Mouse (Mus musculus) G1E (cell line): Measurements from ENCODE around the gene Klhl6.

Experiments
- CTCF ChIP-seq: IDR thresholded peaks from 2 replicates; pipeline ENCODE4 v1.5.1; 2012; ENCODE audit warnings: low read depth, low read length, inconsistent platforms, mixed read lengths
- GATA1 ChIP-seq: IDR thresholded peaks from 2 replicates; pipeline ENCODE4 v1.6.1; 2012; ENCODE audit warnings: borderline replicate concordance, low read length, inconsistent platforms, mixed read lengths

DNA sequence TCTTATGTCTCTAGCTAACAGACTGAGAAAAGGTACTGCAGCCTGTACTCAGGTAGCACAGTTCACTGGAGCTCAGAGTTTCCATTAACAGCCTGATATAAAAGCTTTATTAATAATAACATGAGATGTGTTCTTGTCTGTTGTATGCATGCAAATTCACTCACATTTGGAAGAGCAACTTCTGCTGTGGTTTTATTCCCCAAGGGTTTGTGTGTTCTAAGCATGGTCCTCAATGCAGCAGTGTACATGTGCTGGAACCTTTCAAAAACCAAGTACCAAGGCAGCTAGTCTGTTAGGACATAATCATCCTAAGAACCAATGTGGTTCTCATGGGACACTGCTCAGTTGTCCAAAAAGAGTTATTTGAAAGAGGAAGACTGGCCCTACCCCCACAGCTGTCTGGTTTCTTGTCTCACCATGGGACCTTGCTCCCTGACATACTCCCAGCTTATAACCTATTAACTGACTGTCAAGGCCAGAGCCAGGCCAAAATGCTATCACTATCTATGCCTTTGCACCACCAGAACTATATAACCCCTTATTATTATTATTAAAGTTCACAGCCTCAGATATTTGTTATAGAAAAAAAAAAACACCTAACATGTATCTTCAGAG lies 10.0 kb downstream of the Klhl6 start:
- TF ChIP-seq CTCF = no peak
- TF ChIP-seq GATA1 = no peak
